Mouse (Mus musculus) spleen, postnatal 36 days (tissue): Measurements from ENCODE around the gene Kcnab3.

Experiments
- DNase-seq, 2 experiments: peaks; one replicate each; pipeline ENCODE4 v3.0.0; 2022; ENCODE audit warnings: low spot score in 2 of 2, mixed read lengths in 1 of 2

The Kcnab3 gene

DNA sequence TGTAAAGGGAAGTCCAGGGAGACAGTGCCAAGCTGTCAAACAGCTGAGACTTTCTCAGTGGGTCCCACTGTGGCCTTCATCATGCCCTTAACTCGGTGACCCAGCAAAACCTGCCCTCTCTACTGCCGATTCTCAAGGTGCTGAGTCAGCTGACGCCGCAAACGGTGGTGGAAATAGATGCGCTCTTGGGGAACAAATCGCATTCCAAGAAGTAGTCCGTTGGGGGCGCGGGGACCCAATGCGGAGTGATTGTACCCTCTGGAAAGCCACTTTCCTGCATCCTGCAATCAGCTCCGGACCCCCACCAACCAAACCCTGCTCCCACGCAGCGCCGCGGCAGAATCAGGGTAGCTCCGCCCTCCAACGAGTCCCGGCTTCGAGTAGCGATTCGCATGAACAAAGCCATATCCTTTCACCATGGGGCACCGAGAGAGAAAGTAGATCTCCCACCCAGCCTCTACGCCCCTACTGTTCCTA is 5.9 kb downstream of the Kcnab3 start:
- peak; percentile 55 to 70 for DNase-seq

- no peak for DNase-seq
Measured at GRCm38 (mm10) chr11:69332713-69333253, 6.7 kb downstream of the Kcnab3 start.

DNA sequence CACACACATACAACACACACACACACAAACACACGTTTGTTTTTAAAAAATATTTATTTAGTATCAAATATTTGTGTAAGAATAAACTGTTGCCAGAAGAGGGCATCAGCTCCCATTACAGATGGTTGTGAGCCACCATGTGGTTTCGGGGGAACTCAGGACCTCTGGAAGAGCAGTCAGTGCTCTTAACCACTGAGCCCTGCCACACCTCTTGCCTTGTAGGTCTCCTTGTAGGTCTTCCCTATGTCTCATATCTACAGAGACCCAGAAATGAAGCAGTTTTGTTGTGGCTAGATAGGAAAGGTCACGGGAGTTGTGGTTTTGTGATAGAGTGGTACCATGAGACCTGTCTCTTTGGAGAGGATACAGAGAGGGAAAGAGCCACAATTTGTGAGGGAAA is 7.9 kb downstream of the Kcnab3 start:
- DNase-seq = no peak

DNA sequence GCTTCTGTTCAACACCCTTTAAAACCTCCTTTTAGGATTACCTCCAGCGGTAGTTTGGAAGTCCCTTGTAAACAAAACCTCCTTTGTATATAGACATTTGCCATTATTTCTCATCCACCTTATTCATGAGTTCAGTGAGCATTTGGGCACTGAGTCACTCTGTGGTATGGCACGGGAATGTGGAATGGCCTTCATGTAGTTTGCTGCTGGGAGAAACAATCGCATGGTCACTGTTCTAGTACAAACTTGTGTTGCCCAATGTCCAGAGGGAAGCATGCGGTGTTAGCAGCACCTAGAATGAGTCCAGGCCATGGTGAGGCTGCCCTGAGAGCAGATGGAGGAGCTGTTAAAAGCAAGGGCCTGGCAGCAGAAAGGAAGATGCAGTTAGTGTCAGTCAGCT is 8.7 kb downstream of the Kcnab3 start:
- DNase-seq = no peak

DNA sequence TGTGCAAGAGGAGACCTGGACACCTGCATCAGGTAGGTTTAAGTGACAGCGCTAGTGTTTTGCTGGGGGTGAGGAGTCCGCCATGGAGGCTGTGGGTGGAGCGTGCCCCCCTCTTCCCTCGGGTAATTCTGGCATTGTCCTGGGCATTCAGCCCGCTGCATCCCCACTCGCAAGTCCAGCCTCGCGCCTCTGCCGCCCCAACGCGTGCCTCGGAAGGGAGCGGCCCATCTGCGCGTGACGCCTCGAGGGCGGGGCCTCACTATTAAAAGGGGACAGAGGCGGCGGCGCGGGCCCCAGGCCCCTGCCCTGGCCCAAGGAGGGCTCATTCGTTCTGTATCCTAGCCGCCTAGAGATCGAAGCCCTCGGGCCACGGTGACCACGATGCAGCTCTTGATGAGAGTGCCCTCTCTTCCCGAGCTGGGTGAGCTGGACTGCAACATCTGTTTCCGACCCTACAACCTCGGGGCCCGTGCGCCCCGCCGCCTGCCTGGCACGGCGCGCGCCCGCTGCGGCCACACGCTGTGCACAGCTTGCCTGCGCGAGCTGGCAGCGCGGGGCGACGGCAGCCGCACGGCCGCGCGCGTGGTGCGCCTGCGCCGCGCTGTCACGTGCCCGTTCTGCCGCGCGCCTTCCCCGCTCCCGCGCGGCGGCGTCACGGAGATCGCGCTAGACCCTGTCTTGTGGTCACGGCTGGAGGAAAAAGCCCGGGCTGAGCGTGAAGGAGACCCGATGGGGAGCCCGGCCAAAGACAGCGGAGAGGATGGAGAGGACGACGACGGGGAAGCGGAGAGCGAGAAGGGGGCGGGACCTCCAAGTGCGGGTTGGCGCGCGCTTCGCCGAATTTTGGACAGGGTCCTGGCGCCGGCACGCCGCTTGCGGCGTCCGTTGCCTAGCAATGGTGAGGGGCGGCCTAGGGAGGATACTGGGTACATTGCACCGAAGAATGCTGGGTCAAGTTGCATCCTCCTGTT is 14.4 kb downstream of the Kcnab3 start, which contains the start of gene Rnf227:
Gene Rnf227 (plus strand): TSS at position 301 of the 971 bp plus-strand sequence.
- DNase-seq = peak; percentile 58 to 64

DNA sequence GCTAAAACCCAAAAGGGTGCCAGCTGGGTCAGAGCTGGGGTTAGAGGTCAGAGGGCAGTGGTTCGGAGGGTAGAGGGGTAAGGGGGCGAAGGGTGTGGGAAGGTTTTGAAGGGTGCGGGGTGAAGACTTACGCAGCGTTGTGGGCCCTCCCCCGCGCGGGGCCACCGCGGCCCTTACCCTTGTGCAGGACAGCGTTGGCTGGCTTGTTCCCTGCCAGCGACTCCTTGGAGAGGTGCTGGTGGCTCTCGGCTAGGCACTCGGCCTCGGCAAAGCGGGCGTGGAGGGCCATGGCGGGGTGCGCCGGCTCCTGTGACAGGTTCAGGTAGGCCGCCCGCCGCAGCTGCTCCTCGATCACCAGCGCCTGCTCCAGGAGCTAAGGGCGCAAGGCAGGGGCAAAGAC is 20.4 kb downstream of the Kcnab3 start:
- DNase-seq = no peak

DNA sequence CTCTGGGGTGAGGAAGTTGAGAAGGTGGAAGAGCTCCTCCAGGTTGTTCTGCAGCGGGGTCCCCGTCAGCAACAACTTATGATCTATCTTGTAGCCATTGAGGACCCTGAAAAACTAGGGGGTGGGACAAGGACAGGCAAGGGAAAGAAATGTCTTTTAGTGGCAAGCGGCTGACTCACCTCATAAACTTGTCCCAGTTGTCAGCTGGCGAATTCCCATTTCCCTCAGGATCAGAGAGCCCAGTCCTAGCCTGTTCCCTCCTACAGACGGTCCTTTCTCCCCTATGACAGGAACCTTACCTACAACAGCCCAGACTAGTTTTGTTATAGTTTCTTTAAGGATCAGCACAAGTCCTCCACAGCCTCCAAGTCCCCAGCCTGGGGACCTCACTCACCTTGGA is 30.5 kb downstream of the Kcnab3 start:
- DNase-seq = no peak

GRCm38 (mm10) chr11:69357690-69358089 is 31.6 kb downstream of the Kcnab3 start:
- no peak for DNase-seq

DNA sequence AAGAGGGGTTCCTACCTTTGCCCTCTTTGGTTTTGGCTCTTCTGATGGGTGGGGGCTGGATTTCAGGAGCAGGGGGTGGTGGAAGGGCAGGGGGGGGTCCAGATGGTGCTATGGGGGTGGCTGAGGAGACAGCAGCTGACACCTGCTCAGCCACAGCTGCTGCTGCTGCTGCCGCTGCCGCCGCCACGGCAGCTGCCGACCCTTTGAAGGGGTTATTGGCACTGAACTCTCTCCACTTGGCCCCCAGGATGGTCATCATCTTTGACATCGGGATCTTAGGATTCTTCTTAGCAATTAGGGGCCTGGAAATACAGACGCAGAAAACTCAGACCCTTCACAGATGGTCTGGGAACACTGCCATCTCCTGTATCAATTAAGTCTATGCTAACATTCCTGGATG is 36.0 kb downstream of the Kcnab3 start:
- no peak for DNase-seq

GRCm38 (mm10) chr11:69362479-69362878 is 36.4 kb downstream of the Kcnab3 start:
- no peak for DNase-seq

GRCm38 (mm10) chr11:69364376-69364775 is 38.3 kb downstream of the Kcnab3 start:
- no peak for DNase-seq

- DNase-seq = peak; percentile 46 to 59
Measured at GRCm38 (mm10) chr11:69364910-69365309, 38.9 kb downstream of the Kcnab3 start.

GRCm38 (mm10) chr11:69365722-69366121 is 39.7 kb downstream of the Kcnab3 start:
- no peak for DNase-seq

- DNase-seq = peak; percentile 89
Measured at GRCm38 (mm10) chr11:69366157-69366854, 40.2 kb downstream of the Kcnab3 start.

DNA sequence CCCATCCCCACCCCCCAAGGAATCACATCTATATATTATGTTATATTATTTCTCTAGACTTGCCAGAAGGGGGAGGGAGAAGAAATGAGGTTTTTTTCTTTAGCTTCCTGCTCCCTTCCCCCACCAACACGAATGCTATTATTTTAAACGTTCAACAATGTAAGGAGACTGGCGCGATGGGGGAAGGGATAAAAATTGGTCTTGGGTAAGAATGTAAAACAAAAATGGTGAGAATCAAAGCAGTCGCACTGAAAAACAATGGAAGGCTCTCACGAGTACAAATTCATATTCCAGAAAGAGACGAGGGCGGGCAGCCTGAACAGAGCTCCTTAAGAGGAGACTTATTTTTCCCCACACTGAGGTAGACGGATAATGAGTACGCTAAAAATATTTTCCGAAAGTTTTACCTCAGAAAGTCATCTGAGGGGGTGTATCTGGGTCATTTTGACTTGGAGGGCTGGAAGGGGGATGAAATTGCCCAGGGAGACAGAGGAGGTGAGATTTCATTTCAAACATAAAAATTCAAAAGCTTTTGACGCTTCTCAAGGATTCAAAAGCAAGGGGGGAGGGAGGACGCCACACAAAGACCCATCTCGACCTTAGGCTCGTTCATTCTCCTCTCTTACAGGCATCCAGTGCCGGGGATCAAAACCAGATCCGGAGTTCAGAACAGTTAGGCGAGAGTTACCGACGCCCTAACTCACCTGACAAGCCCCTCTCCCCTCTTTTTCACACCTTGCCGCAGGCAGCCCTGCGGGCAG is 41.0 kb downstream of the Kcnab3 start:
- peak in 1 of 2 experiments; percentile 27 for DNase-seq

GRCm38 (mm10) chr11:69367616-69368355 is 41.7 kb downstream of the Kcnab3 start:
- peak in 1 of 2 experiments; percentile 52 for DNase-seq

DNA sequence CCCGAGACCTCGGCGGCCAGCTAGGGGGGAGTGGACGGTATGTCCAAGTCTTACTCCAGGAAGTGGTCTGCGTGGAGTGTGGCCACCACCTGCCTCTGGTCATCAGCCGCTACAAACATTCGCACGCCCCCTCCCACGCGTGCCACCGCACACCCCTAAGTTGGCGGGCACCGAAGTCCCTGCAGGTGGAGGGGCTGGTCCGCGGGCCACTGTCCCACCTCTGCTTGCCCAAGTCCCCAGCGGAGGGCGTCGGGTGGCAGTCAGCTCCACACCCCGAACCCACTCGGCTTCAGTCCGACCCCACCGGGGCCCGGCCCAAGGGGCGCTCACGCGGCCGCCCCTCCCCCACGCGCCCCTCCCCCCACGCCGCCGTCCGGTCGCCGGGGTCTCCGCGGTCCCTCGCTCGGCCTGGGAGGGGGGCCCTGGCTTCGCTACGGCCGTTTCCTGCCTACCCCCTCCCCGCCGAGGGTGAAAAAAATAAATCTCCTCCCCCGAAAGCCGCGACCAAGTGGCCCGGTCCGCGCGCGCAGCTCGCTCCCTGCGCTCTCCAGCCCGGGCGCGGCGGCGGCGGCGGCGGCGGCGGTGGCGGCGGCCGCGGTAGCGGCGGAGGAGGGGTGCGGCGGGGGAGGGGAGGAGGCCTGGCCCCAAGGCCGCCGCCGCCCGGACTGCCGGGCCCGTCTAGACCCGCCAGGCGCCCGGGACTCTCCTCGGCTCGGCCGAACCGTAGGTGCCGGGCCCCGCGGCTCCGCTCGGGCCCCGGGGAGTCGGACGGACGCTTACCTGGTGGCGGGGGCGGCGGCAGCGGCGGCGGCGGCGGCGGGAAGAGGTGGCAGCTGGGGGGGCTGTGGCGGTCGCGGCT is 42.5 kb downstream of the Kcnab3 start:
- peak; percentile 36 to 40 for DNase-seq

DNA sequence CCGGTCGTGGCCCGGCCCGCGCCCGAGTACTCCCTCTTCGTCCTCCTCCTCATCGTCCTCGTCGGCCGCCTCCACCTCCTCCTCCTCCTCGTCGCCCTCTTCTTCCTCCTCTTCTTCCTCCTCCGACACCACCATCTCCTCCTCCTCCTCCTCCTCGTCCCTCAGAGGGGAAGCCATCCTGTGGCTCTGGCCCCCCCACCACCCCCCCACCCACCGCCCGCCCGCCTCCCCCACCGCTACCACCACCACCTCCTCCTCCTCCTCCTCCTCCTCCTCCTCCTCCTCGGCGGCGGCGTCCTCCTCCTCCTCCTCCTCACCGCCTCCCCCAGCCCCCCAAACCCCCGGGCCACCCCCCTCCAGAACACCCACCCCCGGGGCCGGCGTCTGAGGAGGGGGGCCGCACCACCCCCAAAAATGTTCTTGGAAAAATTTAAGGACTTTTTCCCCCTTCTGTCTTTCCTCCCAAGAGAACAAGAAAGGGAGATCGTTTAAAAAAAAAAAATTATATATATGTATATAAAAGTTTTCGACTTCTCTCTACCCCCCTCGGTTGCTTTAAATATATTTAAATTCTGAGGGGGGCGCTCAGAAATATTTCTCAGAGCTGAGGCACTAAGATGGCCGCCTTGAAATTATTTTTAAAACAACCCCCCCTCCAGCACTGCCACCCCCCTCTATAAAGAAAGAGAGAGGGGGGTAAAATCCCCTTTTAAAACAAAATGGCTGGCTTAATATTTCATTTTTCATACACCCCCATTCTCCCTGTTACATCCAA is 43.3 kb downstream of the Kcnab3 start, which contains the start of gene Chd3:
Gene Chd3 (minus strand): TSS at position 192 of the 775 bp plus-strand sequence.
- no peak for DNase-seq
